Mouse (Mus musculus): ENCODE results near the gene Thtpa. TPM values are rescaled to one million over a fixed set of nuclear protein-coding genes. Genes with fewer than 3 reads are reported as not detected.

Thtpa gene
- polyA plus RNA-seq, 1 experiment, result 11.5 TPM

DNA sequence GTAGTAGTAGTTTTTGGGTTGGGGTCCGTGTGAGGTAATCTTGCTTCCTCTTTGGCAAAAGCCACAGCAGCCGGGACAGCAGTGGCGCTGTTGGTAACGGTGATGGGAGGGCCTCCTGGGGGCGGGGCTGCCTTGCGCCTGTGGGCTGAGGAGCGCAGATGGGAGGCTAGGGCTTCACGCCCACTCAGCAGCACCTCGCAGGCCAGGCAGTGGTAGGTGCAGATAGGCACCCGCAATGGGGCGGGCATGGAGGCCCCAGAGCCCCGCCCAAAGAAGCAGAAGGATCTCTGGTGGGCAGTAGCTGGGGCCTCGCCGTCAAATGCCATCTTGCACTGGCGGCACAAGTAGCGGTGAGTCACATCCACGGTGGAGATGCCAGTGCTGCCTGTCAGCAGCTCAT is 32.0 kb upstream of the Thtpa start:
- H3K4me3 ChIP-seq (ENCODE audit: insufficient read depth, poor library complexity, severe bottlenecking), result no peak overlapping the region
- no peaks in the 10 kb centered on the region for H3K79me2 ChIP-seq (ENCODE audit: control insufficient read depth, insufficient read depth)
- no peaks in the 10 kb centered on the region for H3K79me3 ChIP-seq (ENCODE audit: low read depth)
- H3K36me3 ChIP-seq (ENCODE audit: control insufficient read depth, insufficient read depth), result no peaks in the 10 kb centered on the region
- H3ac ChIP-seq (ENCODE audit: control insufficient read depth, insufficient read length, low read depth), result no peak overlapping the region
- TF ChIP-seq CEBPB (IDR thresholded peaks at IDR 0.05; ENCODE audit: low read depth) (no peak), MYOD1 (IDR thresholded peaks at IDR 0.05; ENCODE audit: control insufficient read depth, insufficient read length, low read depth) (no peak), MYOG (IDR thresholded peaks at IDR 0.05; ENCODE audit: control insufficient read depth, extremely low read depth, insufficient read length) (no peak), USF1 (IDR thresholded peaks at IDR 0.05; ENCODE audit: low read depth) (no peak), FOSL1 (IDR thresholded peaks at IDR 0.05; ENCODE audit: insufficient read depth, low read length, poor library complexity, severe bottlenecking) (no peak), MAX (IDR thresholded peaks at IDR 0.05) (no peak), CTCF (IDR thresholded peaks at IDR 0.05; ENCODE audit: control insufficient read depth, insufficient read depth, insufficient read length) (no peak)
- no peaks in the 10 kb centered on the region for H3K27me3 ChIP-seq (ENCODE audit: control insufficient read depth, insufficient read depth, insufficient read length)

GRCm38 (mm10) chr14:55063117-55063516 is 31.5 kb upstream of the Thtpa start:
- Histone ChIP-seq H3K27me3 (ENCODE audit: control insufficient read depth, insufficient read depth, insufficient read length) (no peaks in the 10 kb centered on the region), H3K4me3 (ENCODE audit: insufficient read depth, poor library complexity, severe bottlenecking) (no peak overlapping the region), H3ac (ENCODE audit: control insufficient read depth, insufficient read length, low read depth) (no peak overlapping the region), H3K79me3 (ENCODE audit: low read depth) (no peaks in the 10 kb centered on the region), H3K79me2 (ENCODE audit: control insufficient read depth, insufficient read depth) (no peaks in the 10 kb centered on the region), H3K36me3 (ENCODE audit: control insufficient read depth, insufficient read depth) (no peaks in the 10 kb centered on the region)
- TF ChIP-seq CEBPB (IDR thresholded peaks at IDR 0.05; ENCODE audit: low read depth) (no peak), CTCF (IDR thresholded peaks at IDR 0.05; ENCODE audit: control insufficient read depth, insufficient read depth, insufficient read length) (no peak), MYOG (IDR thresholded peaks at IDR 0.05; ENCODE audit: control insufficient read depth, extremely low read depth, insufficient read length) (no peak), FOSL1 (IDR thresholded peaks at IDR 0.05; ENCODE audit: insufficient read depth, low read length, poor library complexity, severe bottlenecking) (no peak), MYOD1 (IDR thresholded peaks at IDR 0.05; ENCODE audit: control insufficient read depth, insufficient read length, low read depth) (no peak), MAX (IDR thresholded peaks at IDR 0.05) (no peak)

DNA sequence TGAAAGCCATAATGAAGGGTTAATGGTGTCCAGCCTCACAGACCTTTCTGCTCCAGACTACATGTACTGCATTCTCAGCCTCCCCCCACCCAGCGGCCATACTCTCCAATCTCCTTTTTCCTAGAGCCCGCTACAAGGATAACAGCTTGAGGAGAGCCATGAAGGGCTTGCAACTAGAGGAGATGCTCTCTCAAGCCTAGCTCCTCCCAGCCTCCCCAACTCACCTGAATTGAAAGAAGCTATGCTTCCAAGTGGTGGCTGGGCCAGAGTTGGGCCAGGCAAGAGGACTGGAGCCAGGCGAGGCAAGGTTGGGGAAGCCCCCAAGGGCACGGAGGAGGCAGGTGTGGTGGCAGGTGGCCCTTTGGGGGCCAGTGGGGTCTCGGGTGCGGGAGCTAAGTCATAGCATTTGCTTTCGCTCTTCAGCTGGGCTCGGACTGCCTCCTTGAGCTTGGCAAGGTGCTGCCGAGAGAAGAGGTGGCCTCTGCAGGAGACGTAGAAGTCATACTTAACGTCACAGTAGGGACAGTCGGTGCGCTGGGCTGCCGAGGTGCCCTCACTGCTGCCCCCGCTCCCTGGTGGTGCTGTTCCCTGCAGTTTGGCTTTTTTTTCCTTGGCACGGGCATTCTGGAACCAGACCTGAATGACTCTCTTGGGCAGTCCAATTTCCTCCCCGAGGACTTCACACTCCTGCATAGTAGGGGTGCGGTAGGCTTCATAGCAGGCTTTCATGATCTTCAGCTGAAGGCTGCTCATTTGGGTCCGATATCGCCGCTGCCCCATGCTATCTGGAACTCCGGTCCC is 30.8 kb upstream of the Thtpa start:
- H3K79me3 ChIP-seq (ENCODE audit: low read depth), result no peaks in the 10 kb centered on the region
- no peaks in the 10 kb centered on the region for H3K27me3 ChIP-seq (ENCODE audit: control insufficient read depth, insufficient read depth, insufficient read length)
- no peak overlapping the region for H3K4me3 ChIP-seq (ENCODE audit: insufficient read depth, poor library complexity, severe bottlenecking)
- TF ChIP-seq MAX (IDR thresholded peaks at IDR 0.05), result no peak
- no peak for TF ChIP-seq USF1 (IDR thresholded peaks at IDR 0.05; ENCODE audit: low read depth)
- TF ChIP-seq MYOG (IDR thresholded peaks at IDR 0.05; ENCODE audit: control insufficient read depth, extremely low read depth, insufficient read length), result no peak
- no peak for TF ChIP-seq MYOD1 (IDR thresholded peaks at IDR 0.05; ENCODE audit: control insufficient read depth, insufficient read length, low read depth)
- no peak for TF ChIP-seq CEBPB (IDR thresholded peaks at IDR 0.05; ENCODE audit: low read depth)
- TF ChIP-seq CTCF (IDR thresholded peaks at IDR 0.05; ENCODE audit: control insufficient read depth, insufficient read depth, insufficient read length), result no peak
- TF ChIP-seq FOSL1 (IDR thresholded peaks at IDR 0.05; ENCODE audit: insufficient read depth, low read length, poor library complexity, severe bottlenecking), result no peak
- no peaks in the 10 kb centered on the region for H3K36me3 ChIP-seq (ENCODE audit: control insufficient read depth, insufficient read depth)
- H3ac ChIP-seq (ENCODE audit: control insufficient read depth, insufficient read length, low read depth), result no peak overlapping the region
- no peaks in the 10 kb centered on the region for H3K79me2 ChIP-seq (ENCODE audit: control insufficient read depth, insufficient read depth)

DNA sequence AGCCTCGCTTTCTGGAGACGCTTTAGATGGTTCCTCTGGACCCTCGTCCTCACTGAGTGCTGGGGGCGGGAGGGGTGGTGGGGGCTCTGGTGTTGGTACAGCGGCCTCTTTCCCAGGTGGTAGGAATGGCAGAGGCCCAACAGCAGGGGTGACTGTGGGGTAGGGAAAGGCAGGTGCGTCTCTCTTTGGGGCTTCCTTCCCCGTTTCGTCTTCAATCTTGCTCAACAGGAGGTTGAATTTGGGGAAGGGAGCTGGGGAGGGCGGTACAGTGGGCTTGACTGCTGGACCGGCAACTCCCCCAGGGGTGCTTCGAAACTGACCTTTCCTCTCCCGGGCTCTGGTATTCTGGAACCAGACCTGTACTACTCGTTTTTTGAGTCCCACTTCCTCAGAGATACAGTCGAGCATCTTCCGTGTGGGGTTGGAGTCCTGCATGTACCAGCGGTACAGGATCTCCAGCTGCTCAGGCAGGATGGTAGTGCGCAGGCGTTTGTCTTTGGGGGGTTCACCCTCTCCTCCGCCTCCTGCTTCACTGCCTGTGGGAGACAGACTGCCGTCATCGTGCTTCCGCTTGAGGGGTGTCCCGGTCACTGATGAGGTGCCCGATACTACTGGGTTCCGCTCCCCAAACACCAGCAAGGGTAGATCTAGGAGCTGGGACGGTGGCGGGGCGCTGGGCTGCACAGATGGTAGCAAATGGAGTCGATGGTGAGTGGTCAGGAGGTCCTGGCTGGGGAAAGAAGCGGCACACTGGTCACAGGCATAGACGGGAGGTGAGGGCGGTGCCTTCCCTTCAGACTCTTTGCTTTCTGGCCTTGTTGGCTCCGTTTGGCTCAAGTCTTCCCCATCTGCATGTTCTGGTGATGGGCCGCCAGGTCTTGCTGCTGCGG is 29.9 kb upstream of the Thtpa start:
- Histone ChIP-seq H3K79me2 (ENCODE audit: control insufficient read depth, insufficient read depth) (no peaks in the 10 kb centered on the region), H3ac (ENCODE audit: control insufficient read depth, insufficient read length, low read depth) (no peak overlapping the region), H3K79me3 (ENCODE audit: low read depth) (no peaks in the 10 kb centered on the region), H3K27me3 (ENCODE audit: control insufficient read depth, insufficient read depth, insufficient read length) (no peaks in the 10 kb centered on the region), H3K4me3 (ENCODE audit: insufficient read depth, poor library complexity, severe bottlenecking) (no peak overlapping the region), H3K36me3 (ENCODE audit: control insufficient read depth, insufficient read depth) (no peaks in the 10 kb centered on the region)
- TF ChIP-seq FOSL1 (IDR thresholded peaks at IDR 0.05; ENCODE audit: insufficient read depth, low read length, poor library complexity, severe bottlenecking) (no peak), MYOD1 (IDR thresholded peaks at IDR 0.05; ENCODE audit: control insufficient read depth, insufficient read length, low read depth) (no peak), CEBPB (IDR thresholded peaks at IDR 0.05; ENCODE audit: low read depth) (no peak), MAX (IDR thresholded peaks at IDR 0.05) (no peak), CTCF (IDR thresholded peaks at IDR 0.05; ENCODE audit: control insufficient read depth, insufficient read depth, insufficient read length) (no peak), USF1 (IDR thresholded peaks at IDR 0.05; ENCODE audit: low read depth) (no peak), MYOG (IDR thresholded peaks at IDR 0.05; ENCODE audit: control insufficient read depth, extremely low read depth, insufficient read length) (no peak)

- H3K4me3 ChIP-seq (ENCODE audit: insufficient read depth, poor library complexity, severe bottlenecking), result no peak overlapping the region
- H3K36me3 ChIP-seq (ENCODE audit: control insufficient read depth, insufficient read depth), result no peaks in the 10 kb centered on the region
- no peaks in the 10 kb centered on the region for H3K79me2 ChIP-seq (ENCODE audit: control insufficient read depth, insufficient read depth)
- no peak for TF ChIP-seq CTCF (IDR thresholded peaks at IDR 0.05; ENCODE audit: control insufficient read depth, insufficient read depth, insufficient read length)
- TF ChIP-seq MAX (IDR thresholded peaks at IDR 0.05), result no peak
- TF ChIP-seq MYOG (IDR thresholded peaks at IDR 0.05; ENCODE audit: control insufficient read depth, extremely low read depth, insufficient read length), result no peak
- H3K27me3 ChIP-seq (ENCODE audit: control insufficient read depth, insufficient read depth, insufficient read length), result no peaks in the 10 kb centered on the region
- no peaks in the 10 kb centered on the region for H3K79me3 ChIP-seq (ENCODE audit: low read depth)
- H3ac ChIP-seq (ENCODE audit: control insufficient read depth, insufficient read length, low read depth), result no peak overlapping the region
Measured at GRCm38 (mm10) chr14:55065391-55065790, 29.2 kb upstream of the Thtpa start.
